Mouse (Mus musculus) kidney, postnatal 0 days (tissue): ENCODE measurements at regions not wholly inside any gene's neighbourhood (a gene's known extent, or its start where the extent isn't known, plus 50 kb on each side); places are given as distances from the start of the nearest gene placed in this dataset.
A peak's percentile ranks its signal among the peaks of the same experiment; 100 is the strongest.

Experiments used
- ATAC-seq: fragments of 200-750 bp; cut with Nextera tagmentation; replicated peaks from 2 replicates; pipeline ENCODE4 v1.8.0; 2017; ENCODE audit warnings: low read depth, moderate number of reproducible peaks, moderate TSS enrichment, moderate library complexity; ENCODE audit not compliant: low FRiP score
- DNase-seq: peaks from one replicate; pipeline ENCODE4 v3.0.0-alpha.2; 2016; ENCODE audit warnings: low spot score
- H3K27ac ChIP-seq: fragments of 300-500 bp; sonication (generic); 2 replicates; pipeline ENCODE4 v1.5.1; 2014; ENCODE audit warnings: mild to moderate bottlenecking
- H3K27me3 ChIP-seq: fragments of 300-500 bp; sonication (generic); 2 replicates; pipeline ENCODE4 v1.6.1; 2014; ENCODE audit warnings: low read length, mixed read lengths; ENCODE audit not compliant: insufficient read depth
- H3K36me3 ChIP-seq: fragments of 300-500 bp; sonication (generic); 2 replicates; pipeline ENCODE4 v1.6.1; 2014; ENCODE audit warnings: low read length, mixed read lengths; ENCODE audit not compliant: insufficient read depth
- H3K4me1 ChIP-seq: fragments of 300-500 bp; sonication (generic); replicated peaks from 2 replicates; pipeline ENCODE4 v1.6.1; 2014; ENCODE audit warnings: antibody characterized with exemption, low read length, mixed read lengths; ENCODE audit not compliant: insufficient read depth
- H3K4me2 ChIP-seq: fragments of 300-500 bp; sonication (generic); 2 replicates; pipeline ENCODE4 v1.6.1; 2014; ENCODE audit warnings: mild to moderate bottlenecking, low read length, moderate library complexity, mixed read lengths
- H3K4me3 ChIP-seq: fragments of 300-500 bp; sonication (generic); replicated peaks from 2 replicates; pipeline ENCODE4 v1.5.1; 2014; ENCODE audit warnings: low read depth, low read length
- H3K9ac ChIP-seq: fragments of 300-500 bp; sonication (generic); 2 replicates; pipeline ENCODE4 v1.6.1; 2014; ENCODE audit warnings: low read depth, low read length
- H3K9me3 ChIP-seq: fragments of 300-500 bp; sonication (generic); replicated peaks from 2 replicates; pipeline ENCODE4 v1.6.1; 2016; ENCODE audit warnings: low read length, inconsistent platforms, mixed read lengths
- CTCF ChIP-seq: IDR thresholded peaks from 2 replicates; pipeline ENCODE4 v1.5.1; 2016; ENCODE audit warnings: antibody characterized with exemption, low read depth, mild to moderate bottlenecking, moderate library complexity
- WGBS: fragments of 180-500 bp; shearing (Covaris S2); extraction: QIAGEN DNeasy Blood & Tissue Kit; methylation state at CpG from one replicate; pipeline ENCODE4 v1.1.7; 2014; 5-methylcytosine and 5-hydroxymethylcytosine counted together

DNA sequence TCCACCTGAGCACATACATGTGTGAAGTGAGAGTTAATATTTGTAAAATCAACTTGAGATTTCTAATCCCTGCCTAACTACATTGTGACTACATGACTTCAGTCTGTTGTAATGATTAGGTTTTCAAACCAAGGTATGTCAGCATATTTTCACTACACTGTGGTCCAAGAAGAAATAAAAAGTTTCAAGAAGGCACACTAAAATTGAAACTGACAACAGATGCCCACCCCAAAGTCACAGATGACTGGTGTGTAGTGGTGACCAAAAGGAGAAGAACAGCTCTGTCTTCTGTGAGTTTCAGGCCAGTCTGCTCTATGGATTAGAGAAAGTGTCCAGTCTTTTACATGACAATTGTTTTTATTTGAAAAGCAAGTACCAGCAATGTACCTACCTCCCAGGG lies 255.9 kb upstream of the Klf6 start:
- no peak overlapping the region for H3K4me3 ChIP-seq
- H3K36me3 ChIP-seq, result no peaks in the 10 kb centered on the region
- no peaks in the 10 kb centered on the region for H3K27me3 ChIP-seq
- H3K4me2 ChIP-seq, result no peak overlapping the region
- no peak for TF ChIP-seq CTCF
- no peaks in the 10 kb centered on the region for H3K9me3 ChIP-seq
- ATAC-seq (no peak), DNase-seq (no peak)
- peaks cover 4% of the 10 kb centered on the region; the same call in 1 of the 2 replicates for H3K4me1 ChIP-seq
- H3K9ac ChIP-seq, result no peak overlapping the region
- no peak overlapping the region for H3K27ac ChIP-seq

DNA sequence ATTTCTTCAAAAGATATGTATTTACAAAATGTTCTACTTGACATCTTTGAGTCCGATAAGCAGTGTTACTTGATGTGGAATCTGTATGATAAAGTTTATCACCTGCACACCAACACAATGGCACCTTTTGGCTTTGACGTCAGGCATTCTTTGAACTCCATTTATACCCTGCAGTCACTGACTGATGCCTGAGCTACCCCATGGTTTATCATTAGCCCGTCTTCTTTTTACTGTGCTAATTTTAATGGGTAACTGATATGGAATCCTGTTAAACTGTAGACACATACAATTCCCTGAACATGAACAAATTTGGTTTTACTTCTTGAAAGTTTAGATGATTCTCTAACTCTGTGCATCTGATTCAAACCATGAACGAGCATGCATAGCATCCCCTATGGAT lies 253.8 kb upstream of the Klf6 start:
- no peak overlapping the region for H3K27ac ChIP-seq
- 72% methylated on average over 4 of the region's 4 CpGs for WGBS
- H3K9me3 ChIP-seq, result no peaks in the 10 kb centered on the region
- ATAC-seq (no peak), DNase-seq (no peak)
- H3K4me1 ChIP-seq, result peaks cover 4% of the 10 kb centered on the region; the same call in 1 of the 2 replicates
- no peak overlapping the region for H3K4me3 ChIP-seq
- no peak for TF ChIP-seq CTCF
- H3K27me3 ChIP-seq, result no peaks in the 10 kb centered on the region
- no peaks in the 10 kb centered on the region for H3K36me3 ChIP-seq
- H3K4me2 ChIP-seq, result no peak overlapping the region
- no peak overlapping the region for H3K9ac ChIP-seq

DNA sequence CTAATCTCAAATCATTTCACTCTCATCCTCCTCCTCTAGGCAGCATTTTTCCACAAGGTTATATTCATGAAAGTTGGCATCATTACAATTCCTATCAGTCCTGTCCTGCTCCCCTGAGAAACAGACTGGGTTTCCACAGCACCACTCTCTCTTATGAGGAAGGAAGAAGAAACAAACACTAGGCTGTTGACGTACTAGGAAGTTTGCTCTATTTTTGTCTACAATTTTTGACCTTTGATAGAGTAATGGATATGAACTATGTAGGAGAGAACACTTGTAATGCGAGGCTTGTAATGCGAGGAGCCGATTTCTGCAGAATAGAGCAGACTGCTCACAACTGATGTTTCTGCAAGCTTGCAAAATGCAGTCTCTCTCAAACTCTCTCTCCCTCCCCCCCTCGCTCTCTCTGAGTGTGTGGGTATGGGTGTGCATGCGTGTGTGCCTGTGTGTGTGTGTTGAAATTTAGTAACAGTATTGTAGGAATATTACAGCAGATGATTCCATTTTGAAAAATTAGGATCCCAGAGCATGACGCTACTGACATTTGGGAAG lies 247.0 kb upstream of the Klf6 start:
- H3K4me3 ChIP-seq, result no peak overlapping the region
- WGBS, result 70% methylated on average over 7 of the region's 7 CpGs
- TF ChIP-seq CTCF, result no peak
- ATAC-seq (no peak), DNase-seq (peak; percentile 24)
- H3K4me2 ChIP-seq, result no peak overlapping the region
- no peak overlapping the region for H3K9ac ChIP-seq
- H3K36me3 ChIP-seq, result no peaks in the 10 kb centered on the region
- peak overlapping the region; percentile 8; the same call in 1 of the 2 replicates for H3K27ac ChIP-seq
- no peaks in the 10 kb centered on the region for H3K4me1 ChIP-seq
- no peaks in the 10 kb centered on the region for H3K9me3 ChIP-seq
- no peaks in the 10 kb centered on the region for H3K27me3 ChIP-seq

DNA sequence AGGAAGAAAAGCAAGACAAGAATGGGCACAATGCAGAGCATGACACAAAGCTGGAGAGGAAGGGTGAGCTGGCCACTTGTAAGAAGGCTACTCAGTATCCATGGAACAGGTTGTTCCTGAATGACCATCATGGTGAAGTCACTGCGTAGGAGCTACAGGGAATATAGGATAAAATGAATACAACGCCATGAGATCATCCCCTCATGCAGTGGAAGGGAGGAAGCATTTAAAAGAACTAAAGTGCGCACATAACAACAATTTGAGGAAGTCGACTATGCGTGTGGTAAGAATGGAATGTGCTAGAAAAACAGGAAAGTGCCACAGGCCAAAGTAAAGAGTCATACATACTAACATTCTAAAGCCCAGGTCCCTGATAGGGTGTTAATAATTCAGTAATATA lies 246.4 kb upstream of the Klf6 start:
- Histone ChIP-seq H3K9me3 (no peaks in the 10 kb centered on the region), H3K9ac (no peak overlapping the region), H3K27ac (no peak overlapping the region; the same call in 1 of the 2 replicates), H3K36me3 (no peaks in the 10 kb centered on the region), H3K4me2 (no peak overlapping the region), H3K4me3 (no peak overlapping the region), H3K4me1 (no peaks in the 10 kb centered on the region), H3K27me3 (no peaks in the 10 kb centered on the region)
- WGBS, result 66% methylated on average over 5 of the region's 5 CpGs
- no peak for TF ChIP-seq CTCF
- ATAC-seq (no peak), DNase-seq (peak; percentile 69)

DNA sequence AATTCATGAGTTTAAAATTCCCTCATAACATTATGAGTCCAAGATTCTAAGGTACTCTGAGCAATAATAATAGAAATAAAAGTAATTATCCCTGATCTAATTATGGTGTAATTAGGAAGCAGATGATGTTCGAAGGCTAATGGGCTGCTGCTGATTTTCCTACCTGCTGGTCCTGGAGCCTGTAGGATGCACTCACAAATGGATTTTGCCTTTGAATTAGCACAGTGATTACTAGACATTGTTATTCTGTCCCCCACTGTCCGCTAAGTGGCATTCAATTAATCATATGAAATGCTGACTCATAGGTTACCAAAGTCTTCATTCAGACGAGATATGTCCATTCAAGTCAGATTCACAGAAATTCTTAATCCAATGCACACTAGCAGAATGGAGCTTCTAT lies 246.0 kb upstream of the Klf6 start:
- 80% methylated on average over 3 of the region's 3 CpGs for WGBS

DNA sequence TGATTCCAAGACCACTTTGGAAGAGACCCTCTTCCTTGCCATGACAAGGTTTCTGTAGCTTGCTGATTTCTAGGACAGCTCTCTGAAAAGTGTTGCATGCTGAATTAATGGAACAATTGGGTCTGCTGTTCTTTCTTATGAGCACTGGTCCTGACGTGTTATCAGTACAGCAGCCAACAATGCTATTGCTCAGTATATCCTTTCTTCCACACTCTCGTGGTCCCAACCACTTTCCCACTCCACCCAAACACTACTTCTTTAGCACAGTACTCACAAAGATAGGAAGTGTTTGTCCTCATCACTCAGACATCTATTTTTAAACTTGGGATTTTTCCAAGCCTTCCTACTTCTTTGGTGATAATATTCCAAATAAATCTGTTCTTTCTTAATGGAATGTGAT lies 233.2 kb upstream of the Klf6 start:
- DNase-seq, result no peak
- H3K4me2 ChIP-seq, result no peak overlapping the region
- no peak overlapping the region for H3K9ac ChIP-seq
- no peaks in the 10 kb centered on the region for H3K4me1 ChIP-seq
- TF ChIP-seq CTCF, result no peak
- H3K36me3 ChIP-seq, result no peaks in the 10 kb centered on the region
- H3K27me3 ChIP-seq, result no peaks in the 10 kb centered on the region
- no peak for ATAC-seq
- H3K27ac ChIP-seq, result no peak overlapping the region
- H3K9me3 ChIP-seq, result no peaks in the 10 kb centered on the region
- WGBS, result 61% methylated on average over 2 of the region's 2 CpGs
- no peak overlapping the region for H3K4me3 ChIP-seq

More for the DNA sequence above, 246.0 kb upstream of the Klf6 start:
- DNase-seq (no peak), ATAC-seq (no peak)
- Histone ChIP-seq H3K4me2 (no peak overlapping the region), H3K27me3 (no peaks in the 10 kb centered on the region), H3K4me3 (no peak overlapping the region), H3K9ac (no peak overlapping the region), H3K4me1 (no peaks in the 10 kb centered on the region), H3K9me3 (no peaks in the 10 kb centered on the region), H3K36me3 (no peaks in the 10 kb centered on the region), H3K27ac (no peak overlapping the region)
- no peak for TF ChIP-seq CTCF

DNA sequence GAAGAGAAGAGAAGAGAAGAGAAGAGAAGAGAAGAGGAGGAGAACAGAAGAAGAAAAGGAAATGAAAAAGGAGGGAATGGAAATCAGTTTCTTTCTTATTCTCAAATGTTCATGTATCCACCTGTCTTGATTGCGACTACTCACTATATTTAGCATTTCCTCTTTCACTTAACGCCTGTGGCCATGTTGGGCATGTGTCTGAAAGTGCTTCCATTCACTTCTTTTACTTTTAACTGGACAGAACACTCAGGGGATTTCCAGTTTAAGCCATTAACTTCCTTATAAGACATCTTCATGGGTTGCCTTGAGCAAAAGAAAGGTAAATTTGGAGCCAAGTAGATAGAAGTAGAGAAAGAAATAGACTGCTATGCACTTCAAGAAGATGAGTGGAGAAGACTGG lies 226.3 kb upstream of the Klf6 start:
- Histone ChIP-seq H3K27me3 (no peaks in the 10 kb centered on the region), H3K4me2 (no peak overlapping the region), H3K4me3 (no peak overlapping the region), H3K4me1 (no peaks in the 10 kb centered on the region), H3K36me3 (no peaks in the 10 kb centered on the region), H3K27ac (no peak overlapping the region), H3K9ac (no peak overlapping the region), H3K9me3 (no peaks in the 10 kb centered on the region)
- TF ChIP-seq CTCF, result no peak
- ATAC-seq, result no peak
- 80% methylated on average over 2 of the region's 2 CpGs for WGBS
- DNase-seq, result no peak
